Comparison of ENCODE assay signal across 30 mouse cellular contexts in the genomic region with DNA sequence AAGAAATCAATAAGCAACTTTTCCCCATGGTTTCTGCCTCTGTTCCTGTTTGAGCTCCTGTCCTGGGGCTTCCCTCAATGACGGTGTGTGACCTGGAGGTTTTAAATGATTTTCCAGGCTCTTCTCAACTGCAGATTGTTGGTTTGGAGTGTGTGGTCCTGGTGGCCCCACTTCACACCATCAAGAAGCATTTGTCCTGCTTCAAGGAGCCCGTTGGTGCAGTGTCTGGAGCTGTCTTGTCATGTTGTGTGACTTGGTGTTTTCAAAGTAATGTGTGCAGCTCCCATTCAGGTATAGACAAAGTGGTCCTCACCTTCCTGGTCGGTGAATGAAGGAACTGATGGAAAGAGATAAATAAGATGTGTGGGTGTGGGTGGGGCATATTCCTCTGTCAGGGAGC. TPM values are rescaled to one million over a fixed set of nuclear protein-coding genes. Genes with fewer than 3 reads are reported as not detected.
DNase-seq lines count a peak whose midpoint lies in the region; ATAC-seq lines count a peak whose summit lies in the region.
"Had no signal": no experiment of that assay in that cellular context is flagged by ENCODE, and none has a peak within 500 bp of the region (broad histone marks: within the 10 kb centered on the region; RNA-seq: fewer than 3 reads in every experiment).

No protein-coding gene starts in this region.

- peak overlapping the region; percentile 98 for H3K27ac ChIP-seq in liver, embryonic 13.5 days
- peak overlapping the region; percentile 93 for H3K27ac ChIP-seq in liver, embryonic 16.5 days (ENCODE audit: low read length)
- H3K27ac ChIP-seq: embryonic facial prominence, embryonic 13.5 days; forebrain, embryonic 12.5 days; forebrain, embryonic 15.5 days; heart, adult 2 months; heart, embryonic 13.5 days; hindbrain, embryonic 12.5 days had no signal

- no peak for ATAC-seq in liver, embryonic 13.5 days (ENCODE audit: low read depth)
- no peak for ATAC-seq in liver, embryonic 16.5 days (ENCODE audit: low read depth)
- ATAC-seq: activated CD4-positive, CD25-positive, alpha-beta regulatory T cell, adult 4 months; forebrain, embryonic 15.5 days; hindbrain, embryonic 16.5 days had no signal

- H3K4me3 ChIP-seq in liver, embryonic 13.5 days (replicated peaks), result no peak overlapping the region
- H3K4me3 ChIP-seq in liver, embryonic 16.5 days (ENCODE audit: low read depth, low read length), result no peak overlapping the region
- H3K4me3 ChIP-seq: embryonic facial prominence, embryonic 13.5 days; forebrain, embryonic 12.5 days; forebrain, embryonic 15.5 days; heart, adult 2 months; heart, embryonic 13.5 days; hindbrain, embryonic 12.5 days had no signal

- H3K9ac ChIP-seq in liver, embryonic 13.5 days, result peak overlapping the region; percentile 74
- H3K9ac ChIP-seq in liver, embryonic 16.5 days (ENCODE audit: low read depth, low read length), result 0 out of 2 replicates have a peak overlapping the region, but pooled peaks have one; percentile 21
- H3K9ac ChIP-seq: embryonic facial prominence, embryonic 13.5 days; forebrain, embryonic 12.5 days; forebrain, embryonic 15.5 days; heart, embryonic 13.5 days; hindbrain, embryonic 12.5 days had no signal

- 56% methylated on average over 3 of the region's 3 CpGs for WGBS in liver, embryonic 13.5 days (ENCODE audit: insufficient replicate concordance)
- 62% methylated on average over 3 of the region's 3 CpGs for WGBS in liver, embryonic 16.5 days (ENCODE audit: insufficient replicate concordance)

- DNase-seq in heart, adult 11 months, result peak; percentile 80
- DNase-seq in heart, adult 9 months (ENCODE audit: low spot score in 2 of 2), result no peak
- DNase-seq in liver, result peak; percentile 21
- peak; percentile 9 for DNase-seq in liver, embryonic 13.5 days
- DNase-seq in kidney, postnatal 25 days, result no peak
- DNase-seq in urinary bladder, postnatal 36 days (ENCODE audit: low spot score in 2 of 2), result no peak
- no peak for DNase-seq in heart, postnatal 14 days
- DNase-seq: adrenal gland, adult 8-10 months; adrenal gland, postnatal 25 days; cerebellum, adult 18-20 months; cerebellum, adult 9-11 months; cerebellum, postnatal 25 days; gastrocnemius, postnatal 25 days; heart, adult 2 months had no signal

- H3K4me2 ChIP-seq in liver, embryonic 13.5 days, result peak overlapping the region; percentile 57
- H3K4me2 ChIP-seq in liver, embryonic 16.5 days (ENCODE audit: low read depth, low read length), result no peak overlapping the region; the same call in 1 of the 2 replicates
- H3K4me2 ChIP-seq: embryonic facial prominence, embryonic 13.5 days; forebrain, embryonic 12.5 days; forebrain, embryonic 15.5 days; heart, embryonic 13.5 days; hindbrain, embryonic 12.5 days had no signal

- peaks cover 63% of the 10 kb centered on the region for H3K4me1 ChIP-seq in liver, embryonic 13.5 days (replicated peaks)
- peaks cover 58% of the 10 kb centered on the region for H3K4me1 ChIP-seq in liver, embryonic 16.5 days (ENCODE audit: control insufficient read depth, low read depth, low read length)
- H3K4me1 ChIP-seq: forebrain, embryonic 12.5 days; forebrain, embryonic 15.5 days; hindbrain, embryonic 12.5 days had no signal

- H3K36me3 ChIP-seq in liver, embryonic 13.5 days, result no peaks in the 10 kb centered on the region
- H3K36me3 ChIP-seq in liver, embryonic 16.5 days (ENCODE audit: control insufficient read depth, insufficient read depth), result no peaks in the 10 kb centered on the region
- H3K36me3 ChIP-seq: embryonic facial prominence, embryonic 13.5 days; forebrain, embryonic 12.5 days; forebrain, embryonic 15.5 days; heart, embryonic 13.5 days; hindbrain, embryonic 12.5 days had no signal

- intact Hi-C loops in heart, postnatal 14 days (cut with DNase I), result no loop called here

- no peaks in the 10 kb centered on the region for H3K9me3 ChIP-seq in liver, embryonic 13.5 days (replicated peaks)
- no peaks in the 10 kb centered on the region for H3K9me3 ChIP-seq in liver, embryonic 16.5 days (replicated peaks; ENCODE audit: control insufficient read depth, low read length)
- H3K9me3 ChIP-seq: embryonic facial prominence, embryonic 13.5 days; forebrain, embryonic 12.5 days; forebrain, embryonic 15.5 days; heart, embryonic 13.5 days; hindbrain, embryonic 12.5 days had no signal

- no peaks in the 10 kb centered on the region for H3K27me3 ChIP-seq in liver, embryonic 13.5 days
- no peaks in the 10 kb centered on the region for H3K27me3 ChIP-seq in liver, embryonic 16.5 days (ENCODE audit: control insufficient read depth, insufficient read depth, low read depth, low read length)
- H3K27me3 ChIP-seq: embryonic facial prominence, embryonic 13.5 days; forebrain, embryonic 12.5 days; forebrain, embryonic 15.5 days; heart, embryonic 13.5 days; hindbrain, embryonic 12.5 days had no signal

RNA-seq across cellular contexts. Expression of a gene that starts 20.0 kb away (rescaled TPM):
- not detected in 2 replicates for polyA plus RNA-seq in liver, embryonic 13.5 days (2015; fragmentation: Nextera tagmentation; extraction: Ambion mirVana)
- not detected in 2 replicates for polyA plus RNA-seq in liver, embryonic 16.5 days (2015; fragmentation: Nextera tagmentation; extraction: Ambion mirVana)
- not detected for total RNA-seq in heart, postnatal 14 days (2021)
- total RNA-seq: adrenal gland, adult 8-10 months; adrenal gland, postnatal 25 days; common myeloid progenitor, adult 5-6 weeks; ES-E14; gastrocnemius, adult 8-10 months; gastrocnemius, postnatal 25 days; heart, adult 2 months; heart, postnatal 25 days; hematopoietic stem cell, adult 5-6 weeks had no signal
- polyA plus RNA-seq: activated CD4-positive, CD25-positive, alpha-beta regulatory T cell, adult 4 months; brain, embryonic 14.5 days; embryonic facial prominence, embryonic 13.5 days; erythroblast, embryonic 14.5 days; forebrain, embryonic 12.5 days; forebrain, embryonic 15.5 days; heart, embryonic 13.5 days; heart, embryonic 16.5 days; hindbrain, embryonic 12.5 days; hindbrain, embryonic 16.5 days had no signal

Comparison
In these comparisons a context has a peak if more than half of its experiments do, and no peak if none do; other contexts are left out.
1. DNase-seq: peak in heart, adult 11 months (single experiment), liver (single experiment) and liver, embryonic 13.5 days (single experiment); none in heart, adult 9 months (0 of 2), kidney, postnatal 25 days (0 of 2), urinary bladder, postnatal 36 days (0 of 2) and heart, postnatal 14 days (0 of 2).